Mouse (Mus musculus) erythroid progenitor cell, adult 5-6 weeks (primary cell): ENCODE results near the gene Tex11. TPM values are rescaled to one million over a fixed set of nuclear protein-coding genes. Genes with fewer than 3 reads are reported as not detected.

Experiments used
- ATAC-seq: replicated peaks from 2 replicates; pipeline ENCODE4 v1.8.0; 2016; ENCODE audit warnings: moderate number of reproducible peaks, mild to moderate bottlenecking, moderate TSS enrichment, inconsistent platforms; ENCODE audit not compliant: poor library complexity, low FRiP score, severe bottlenecking
- total RNA-seq, 2 experiments: library from RNA; stranded (forward) in 1 of 2; stranded (reverse) in 1 of 2; fragments of 150-400 nt in 1 of 2; fragments of 186-747, 209-891 nt in 1 of 2; gene quantifications; 2 replicates each; pipeline versions ENCODE4 v1.2.3 to v1.2.4; 2015 to 2017; ENCODE audit warnings: low replicate concordance in 2 of 2

The Tex11 gene
- total RNA-seq, 2 experiments from 2014 or later, result 1.7 TPM; not detected in 1

- no peak for ATAC-seq
These were observed 270.1 kb downstream of the Tex11 start for GRCm38 (mm10) chrX:100789322-100789721.

Other genes starting within 250 kb of the Tex11 start
- not detected in 2 replicates for gene Slc7a3, start 26.4 kb upstream of the Tex11 start, total RNA-seq (2015; ENCODE audit: low replicate concordance)
- gene Slc7a3, start 26.4 kb upstream of the Tex11 start, total RNA-seq (2017; ENCODE audit: low replicate concordance), result not detected in 2 replicates
- gene Snx12, start 162.9 kb upstream of the Tex11 start, total RNA-seq (2015; ENCODE audit: low replicate concordance), result 7.1 and 9.0 TPM in 2 replicates
- gene Snx12, start 162.9 kb upstream of the Tex11 start, total RNA-seq (2017; ENCODE audit: low replicate concordance), result 8.7 and 12.8 TPM in 2 replicates
- gene Foxo4, start 194.9 kb upstream of the Tex11 start, total RNA-seq (2015; ENCODE audit: low replicate concordance), result 11.7 and 13.3 TPM in 2 replicates
- 18.2 and 27.3 TPM in 2 replicates for gene Foxo4, start 194.9 kb upstream of the Tex11 start, total RNA-seq (2017; ENCODE audit: low replicate concordance)
- not detected in 2 replicates for gene Gm614, start 204.3 kb upstream of the Tex11 start, total RNA-seq (2015; ENCODE audit: low replicate concordance)
- gene Gm614, start 204.3 kb upstream of the Tex11 start, total RNA-seq (2017; ENCODE audit: low replicate concordance), result not detected in 2 replicates
- gene Il2rg, start 208.6 kb upstream of the Tex11 start, total RNA-seq (2015; ENCODE audit: low replicate concordance), result 37.1 and 39.8 TPM in 2 replicates
- 6.0 and 20.7 TPM in 2 replicates for gene Il2rg, start 208.6 kb upstream of the Tex11 start, total RNA-seq (2017; ENCODE audit: low replicate concordance)
- not detected in 2 replicates for gene Gm20489, start 209.4 kb upstream of the Tex11 start, total RNA-seq (2015; ENCODE audit: low replicate concordance)
- gene Gm20489, start 209.4 kb upstream of the Tex11 start, total RNA-seq (2017; ENCODE audit: low replicate concordance), result not detected in 2 replicates
- 224 and 283 TPM in 2 replicates for gene Med12, start 214.4 kb upstream of the Tex11 start, total RNA-seq (2015; ENCODE audit: low replicate concordance)
- gene Med12, start 214.4 kb upstream of the Tex11 start, total RNA-seq (2017; ENCODE audit: low replicate concordance), result 94.2 and 125 TPM in 2 replicates
- gene Nlgn3, start 239.5 kb upstream of the Tex11 start, total RNA-seq (2015; ENCODE audit: low replicate concordance), result not detected in 2 replicates
- gene Nlgn3, start 239.5 kb upstream of the Tex11 start, total RNA-seq (2017; ENCODE audit: low replicate concordance), result 0.26 and 1.5 TPM in 2 replicates